22 mouse cellular contexts compared by ENCODE assay signal in the genomic region with DNA sequence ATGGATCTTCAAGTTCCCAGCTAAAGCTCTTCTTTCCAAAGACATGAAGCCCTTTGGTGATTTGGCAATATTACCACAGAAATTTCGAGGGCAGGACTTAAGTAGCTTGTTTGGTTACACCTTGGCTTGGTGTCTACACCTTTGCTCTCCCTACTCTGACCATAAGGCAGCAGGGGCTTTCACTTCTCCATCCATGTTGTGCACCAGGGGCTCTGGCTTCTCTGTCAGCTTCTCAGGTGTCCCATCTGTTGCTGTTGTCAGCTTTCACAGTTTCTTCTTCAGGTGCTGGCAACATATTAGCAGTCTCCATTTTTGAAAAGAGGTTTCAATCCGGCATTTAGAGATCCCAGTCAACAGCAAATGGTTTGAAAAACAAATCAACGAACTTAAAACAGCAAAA. TPM values are rescaled to one million over a fixed set of nuclear protein-coding genes. Genes with fewer than 3 reads are reported as not detected.
DNase-seq lines count a peak whose midpoint lies in the region; TF ChIP-seq lines count a peak whose summit lies in the region.
"Had no signal": no experiment of that assay in that cellular context is flagged by ENCODE, and none has a peak within 500 bp of the region (broad histone marks: within the 10 kb centered on the region; RNA-seq: fewer than 3 reads in every experiment).

No protein-coding gene starts in this region.

- TF ChIP-seq POLR2A in cerebellum, adult 2 months (IDR thresholded peaks at IDR 0.05; ENCODE audit: borderline replicate concordance, insufficient read depth, low read length): no peak

- DNase-seq in cerebellum, adult 2 months: peak in 1 of 2 experiments; percentile 41
- no peak for DNase-seq in cerebellum, adult 11 months
- DNase-seq in heart, adult 11 months: peak; percentile 35
- DNase-seq in heart, postnatal 36 days: no peak
- DNase-seq in cerebellum, postnatal 25 days: peak; percentile 36 to 42
- no peak for DNase-seq in embryo, embryonic 11 days
- DNase-seq: adrenal gland, postnatal 10 days; adrenal gland, postnatal 36 days; forebrain, postnatal 0 days; gastrocnemius, adult 2 months; gastrocnemius, postnatal 14 days; heart, adult 18-20 months; heart, postnatal 10 days; heart, postnatal 4 days; kidney, adult 18-20 months; kidney, adult 9 months had no signal

- 30% methylated on average over 3 of the region's 3 CpGs for WGBS in cerebellum, adult 2 months

- H3K27me3 ChIP-seq in cerebellum, adult 2 months (ENCODE audit: control insufficient read depth, insufficient read depth, low read length): no peaks in the 10 kb centered on the region
- H3K27me3 ChIP-seq: embryonic facial prominence, embryonic 12.5 days; embryonic facial prominence, embryonic 15.5 days; heart, embryonic 12.5 days; heart, embryonic 15.5 days had no signal

- H3K27ac ChIP-seq in cerebellum, adult 2 months (ENCODE audit: insufficient read depth, low read length): peak overlapping the region; percentile 22; the same call in 1 of the 2 replicates
- H3K27ac ChIP-seq: embryonic facial prominence, embryonic 12.5 days; embryonic facial prominence, embryonic 15.5 days; gastrocnemius, adult 2 months; heart, embryonic 15.5 days; hindbrain, embryonic 14.5 days; hindbrain, postnatal 0 days had no signal

- intact Hi-C loops in heart, postnatal 36 days (cut with DNase I): no loop called here

- TF ChIP-seq CTCF in cerebellum, adult 2 months (IDR thresholded peaks at IDR 0.05; ENCODE audit: borderline replicate concordance, insufficient read depth, low read depth, low read length): no peak

- H3K4me1 ChIP-seq in cerebellum, adult 2 months (ENCODE audit: control insufficient read depth, insufficient read depth, low read length): peaks cover 15% of the 10 kb centered on the region
- H3K4me1 ChIP-seq: embryonic facial prominence, embryonic 12.5 days; embryonic facial prominence, embryonic 15.5 days; heart, embryonic 12.5 days; heart, embryonic 15.5 days had no signal

- H3K4me3 ChIP-seq in cerebellum, adult 2 months (replicated peaks; ENCODE audit: insufficient read depth, low read depth, low read length): no peak overlapping the region
- H3K4me3 ChIP-seq: embryonic facial prominence, embryonic 12.5 days; embryonic facial prominence, embryonic 15.5 days; gastrocnemius, adult 2 months; heart, embryonic 12.5 days; heart, embryonic 15.5 days had no signal

RNA-seq across cellular contexts. Expression of a gene that starts 58.1 kb away (rescaled TPM):
- polyA plus RNA-seq in cerebellum, adult 2 months (2012; rRNA removed): 25.7 and 31.6 TPM in 2 replicates
- 1 to 10 TPM; 3.8 to 4.9 TPM for total RNA-seq in heart, postnatal 36 days (2021)

Comparison
In these comparisons a context has a peak if more than half of its experiments do, and no peak if none do; other contexts are left out.
1. DNase-seq: peak in heart, adult 11 months (single experiment) and cerebellum, postnatal 25 days (2 of 2); none in cerebellum, adult 11 months (single experiment), heart, postnatal 36 days (0 of 2) and embryo, embryonic 11 days (single experiment).